Mouse (Mus musculus) embryo, embryonic 11.5 days (tissue): ENCODE measurements around the gene Tex21.

Source experiments
- DNase-seq: peaks from one replicate; pipeline ENCODE4 v3.0.0-alpha.2; 2012; ENCODE audit warnings: low read depth, low spot score

Gene Tex21

DNA sequence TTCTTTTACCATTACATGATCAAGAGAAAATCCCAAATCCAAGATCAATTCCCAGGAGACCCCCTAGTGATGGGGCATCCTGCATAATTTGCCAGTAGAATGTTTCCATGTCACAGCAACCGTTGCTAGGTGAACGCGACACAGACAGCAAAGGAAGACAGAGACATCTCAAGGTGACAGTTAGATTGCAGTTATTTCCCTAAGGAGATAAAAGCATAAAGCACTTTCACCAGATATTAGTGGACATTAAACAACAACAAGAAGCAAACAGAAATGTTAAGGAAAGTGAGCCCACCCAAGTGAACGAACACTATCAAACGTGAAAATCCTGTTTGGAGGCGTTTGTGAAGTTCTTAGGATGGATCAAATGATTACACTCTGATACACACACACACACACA, at the start of gene Tex21:
TSS of gene Tex21 (minus strand) at position 101 of the 400 bp plus-strand sequence.
- DNase-seq, result no peak

DNA sequence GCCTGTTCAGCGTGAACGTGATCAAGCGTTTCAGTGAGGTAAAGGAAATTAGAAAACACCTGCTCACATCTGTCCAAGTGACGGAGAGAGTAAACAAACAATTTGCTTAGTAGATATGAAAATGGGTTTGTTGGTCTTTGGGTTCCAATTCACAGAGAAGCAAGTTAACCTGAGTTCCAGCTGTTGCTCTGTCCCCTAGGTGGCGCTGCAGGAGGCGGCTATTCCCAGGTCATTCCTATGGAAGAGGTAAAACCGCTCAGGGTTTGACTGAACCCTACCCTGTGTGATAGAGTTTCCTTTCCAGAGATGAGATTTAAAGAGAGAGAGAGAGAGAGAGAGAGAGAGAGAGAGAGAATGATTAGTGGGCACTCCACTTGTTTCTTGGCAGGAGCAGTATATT, 46.6 kb upstream of the Tex21 start:
- DNase-seq, result peak; percentile 23

- DNase-seq, result no peak
Measured at GRCm38 (mm10) chr12:76290271-76290670, 43.7 kb upstream of the Tex21 start.

- no peak for DNase-seq
Measured at GRCm38 (mm10) chr12:76289428-76289827, 42.9 kb upstream of the Tex21 start.

- DNase-seq, result no peak
Measured at GRCm38 (mm10) chr12:76288494-76288893, 41.9 kb upstream of the Tex21 start.

GRCm38 (mm10) chr12:76287986-76288385, 41.4 kb upstream of the Tex21 start:
- DNase-seq, result no peak

GRCm38 (mm10) chr12:76285418-76285817, 38.9 kb upstream of the Tex21 start:
- DNase-seq, result no peak

DNA sequence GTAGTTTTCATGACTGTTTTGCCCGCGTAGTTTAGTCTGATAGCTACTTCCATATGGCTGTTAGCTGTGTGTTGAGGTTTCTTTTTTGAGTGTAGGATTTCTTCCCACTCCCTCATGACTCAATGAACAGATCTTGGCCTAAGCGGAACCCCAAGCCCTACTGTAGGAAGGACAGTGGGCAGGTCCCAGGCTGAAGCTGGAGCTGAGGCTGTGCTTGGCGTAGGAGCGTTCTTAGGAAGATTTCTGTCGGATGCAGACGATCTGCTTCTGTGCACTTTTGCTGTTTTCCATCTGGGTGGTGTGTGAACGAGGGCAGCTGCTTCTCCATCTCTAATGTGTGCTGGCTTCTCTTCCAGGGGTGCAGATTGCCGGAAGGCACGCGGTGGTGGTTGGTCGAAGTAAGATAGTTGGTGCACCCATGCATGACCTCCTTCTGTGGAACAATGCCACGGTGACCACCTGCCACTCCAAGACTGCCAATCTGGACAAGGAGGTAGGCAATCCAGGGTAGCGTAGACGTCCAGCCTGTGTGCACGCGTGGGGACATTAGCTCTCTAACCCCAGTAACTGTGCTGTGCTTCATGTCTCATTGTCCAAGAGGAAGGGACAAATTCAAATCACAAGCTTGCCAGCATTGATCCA, 36.1 kb upstream of the Tex21 start:
- no peak for DNase-seq

GRCm38 (mm10) chr12:76282132-76282531, 35.6 kb upstream of the Tex21 start:
- DNase-seq, result no peak

DNA sequence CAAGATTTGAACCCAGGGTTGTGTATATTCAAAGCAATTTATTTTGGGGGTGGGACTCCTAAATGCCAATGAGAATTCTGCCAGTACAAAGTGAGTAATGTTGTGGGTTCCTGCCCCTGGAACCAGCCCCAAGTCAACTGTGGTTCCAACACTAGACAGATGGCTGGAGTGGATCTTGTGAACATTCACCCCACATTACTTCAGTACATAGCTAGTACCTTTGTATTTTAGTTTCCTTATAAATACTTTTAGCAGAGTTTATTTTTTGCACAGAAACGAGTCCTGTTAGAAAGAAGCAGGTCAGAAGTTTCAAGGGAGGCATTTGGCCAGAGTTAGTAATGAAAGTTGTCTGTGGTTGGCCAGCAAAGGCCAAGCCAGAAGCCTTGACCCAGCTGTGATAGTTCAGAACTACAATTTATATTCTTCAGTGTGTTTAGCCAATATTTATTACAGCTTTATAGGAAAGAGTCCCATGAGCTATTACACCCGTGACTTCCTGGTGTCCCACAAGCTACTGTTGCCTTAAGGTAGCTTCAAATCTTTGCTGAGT, 34.6 kb upstream of the Tex21 start:
- DNase-seq, result no peak

GRCm38 (mm10) chr12:76280556-76280955, 34.0 kb upstream of the Tex21 start:
- DNase-seq, result no peak

DNA sequence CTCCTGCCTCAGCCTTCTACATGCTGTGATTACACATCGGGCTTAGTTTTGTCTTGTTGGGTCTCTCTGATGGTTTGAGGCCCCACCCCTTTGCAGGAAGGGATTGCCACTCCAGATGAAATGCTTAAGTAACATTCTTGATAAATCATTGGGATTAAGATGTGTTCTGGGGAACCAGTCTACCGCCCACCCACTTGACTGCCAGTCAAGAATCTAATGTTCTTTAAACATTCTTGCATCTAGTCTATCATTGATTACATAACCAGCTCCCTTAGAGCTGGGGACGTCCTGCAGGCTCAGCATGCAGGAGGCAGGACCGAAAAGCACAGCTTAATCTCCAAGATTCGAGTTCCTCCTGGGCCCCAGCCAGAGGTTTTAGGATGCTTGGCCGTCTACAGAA, 31.7 kb upstream of the Tex21 start:
- no peak for DNase-seq

GRCm38 (mm10) chr12:76272610-76273524, 26.3 kb upstream of the Tex21 start:
- DNase-seq, result no peak

GRCm38 (mm10) chr12:76271516-76271915, 25.0 kb upstream of the Tex21 start:
- DNase-seq, result no peak

DNA sequence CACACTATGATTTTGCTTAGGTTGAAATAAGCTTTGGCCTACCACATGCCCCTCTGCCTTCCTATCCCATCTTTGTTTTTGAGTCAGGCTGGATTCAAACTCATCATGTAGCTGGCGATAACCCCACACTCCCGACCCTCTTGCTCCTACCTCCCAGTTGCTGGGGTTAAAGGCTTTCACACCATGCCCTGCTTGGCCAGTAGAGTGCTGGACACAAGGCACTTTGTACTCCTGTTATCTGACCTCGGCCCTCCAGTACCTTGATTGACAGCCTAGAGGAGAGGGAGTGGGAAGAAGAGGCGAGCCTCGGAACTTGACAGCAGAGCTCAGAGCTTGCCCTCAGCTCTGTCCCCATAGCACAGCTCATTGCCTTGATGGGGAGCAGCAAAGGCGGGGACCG, 22.6 kb upstream of the Tex21 start:
- no peak for DNase-seq

GRCm38 (mm10) chr12:76268686-76269085, 22.1 kb upstream of the Tex21 start:
- no peak for DNase-seq

DNA sequence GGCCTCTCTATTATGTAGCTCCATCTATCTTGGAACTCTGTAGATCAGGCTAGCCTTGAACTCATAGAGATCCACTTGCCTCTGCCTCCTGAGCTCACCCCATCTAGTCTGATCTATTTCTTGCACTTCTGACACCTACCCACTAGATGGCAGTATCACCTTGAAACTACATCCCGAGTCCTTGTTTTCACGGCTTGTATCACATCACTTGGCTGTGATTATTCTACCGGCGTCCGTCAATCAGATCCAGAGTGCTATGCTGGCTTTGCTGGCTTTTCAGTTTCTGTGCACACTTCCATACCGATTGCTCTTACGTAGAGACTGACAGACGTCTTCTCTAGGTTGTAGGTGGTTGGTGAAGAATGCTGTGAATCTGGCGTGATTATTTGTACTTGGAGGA, 20.3 kb upstream of the Tex21 start:
- DNase-seq, result no peak

- DNase-seq, result no peak
Measured at GRCm38 (mm10) chr12:76265001-76265400, 18.5 kb upstream of the Tex21 start.

- DNase-seq, result no peak
Measured at GRCm38 (mm10) chr12:76264325-76264965, 17.9 kb upstream of the Tex21 start.

GRCm38 (mm10) chr12:76263876-76264275, 17.3 kb upstream of the Tex21 start:
- DNase-seq, result no peak

GRCm38 (mm10) chr12:76262918-76263317, 16.4 kb upstream of the Tex21 start:
- no peak for DNase-seq

GRCm38 (mm10) chr12:76261556-76261955, 15.0 kb upstream of the Tex21 start:
- no peak for DNase-seq
